Mouse (Mus musculus) neutrophil, adult 5-6 weeks (primary cell): Measurements from ENCODE around the gene Rpl22. TPM values are rescaled to one million over a fixed set of nuclear protein-coding genes. Genes with fewer than 3 reads are reported as not detected.

Experiments
- ATAC-seq: fragments of 151-379, 151-347 bp; 2 replicates; pipeline ENCODE4 v1.8.0; 2017; ENCODE audit warnings: mild to moderate bottlenecking, moderate TSS enrichment; ENCODE audit not compliant: insufficient number of reproducible peaks, poor library complexity, low FRiP score, severe bottlenecking; ENCODE audit errors: extremely low read depth
- total RNA-seq: library from RNA; stranded (forward); fragments of 200-1000 nt; gene quantifications from 2 replicates; pipeline ENCODE4 v1.2.3, GENCODE M21; 2017

Rpl22 gene
- total RNA-seq, 1 experiment from 2014 or later: 849 TPM

- ATAC-seq: no peak
Observed at GRCm38 (mm10) chr4:152360855-152361254, 35.3 kb downstream of the Rpl22 start.

GRCm38 (mm10) chr4:152362180-152362579 lies 36.6 kb downstream of the Rpl22 start:
- ATAC-seq: peak; percentile 22; the same call in 1 of the 2 replicates

- no peak for ATAC-seq
Observed at GRCm38 (mm10) chr4:152365228-152365627, 39.7 kb downstream of the Rpl22 start.

- ATAC-seq: no peak
Observed at GRCm38 (mm10) chr4:152382528-152383252, 57.1 kb downstream of the Rpl22 start.

Other genes starting within 250 kb of the Rpl22 start
- 1.8 and 2.3 TPM in 2 replicates for gene Tnfrsf25, start 209.8 kb upstream of the Rpl22 start, total RNA-seq
- 0.12 and 0.23 TPM in 2 replicates for gene Espn, start 173.4 kb upstream of the Rpl22 start, total RNA-seq
- gene Hes2, start 166.9 kb upstream of the Rpl22 start, total RNA-seq: not detected in 2 replicates
- gene Acot7, start 147.6 kb upstream of the Rpl22 start, total RNA-seq: 12.2 and 18.4 TPM in 2 replicates
- gene Gpr153, start 51.5 kb upstream of the Rpl22 start, total RNA-seq: 0.12 TPM in 1 of 2 replicates, not detected in the other
- not detected in 2 replicates for gene Hes3, start 34.1 kb upstream of the Rpl22 start, total RNA-seq
- 24.9 and 26.2 TPM in 2 replicates for gene Icmt, start 28.5 kb upstream of the Rpl22 start, total RNA-seq
- gene Rnf207, start 6.7 kb upstream of the Rpl22 start, total RNA-seq: not detected in 2 replicates
- gene Chd5, start 12.9 kb downstream of the Rpl22 start, total RNA-seq: under 0.01 and 0.12 TPM in 2 replicates
- 0.37 and 0.81 TPM in 2 replicates for gene Nphp4, start 151.0 kb downstream of the Rpl22 start, total RNA-seq
- 49.3 and 49.7 TPM in 2 replicates for gene Kcnab2, start 152.1 kb downstream of the Rpl22 start, total RNA-seq